Mouse (Mus musculus): ENCODE results near the gene Abl1. TPM values are rescaled to one million over a fixed set of nuclear protein-coding genes. Genes with fewer than 3 reads are reported as not detected.
A peak's percentile ranks its signal among the peaks of the same experiment; 100 is the strongest.

Abl1 gene
- total RNA-seq, 2 experiments from 2014 or later, result 39.2 to 51.8 TPM

DNA sequence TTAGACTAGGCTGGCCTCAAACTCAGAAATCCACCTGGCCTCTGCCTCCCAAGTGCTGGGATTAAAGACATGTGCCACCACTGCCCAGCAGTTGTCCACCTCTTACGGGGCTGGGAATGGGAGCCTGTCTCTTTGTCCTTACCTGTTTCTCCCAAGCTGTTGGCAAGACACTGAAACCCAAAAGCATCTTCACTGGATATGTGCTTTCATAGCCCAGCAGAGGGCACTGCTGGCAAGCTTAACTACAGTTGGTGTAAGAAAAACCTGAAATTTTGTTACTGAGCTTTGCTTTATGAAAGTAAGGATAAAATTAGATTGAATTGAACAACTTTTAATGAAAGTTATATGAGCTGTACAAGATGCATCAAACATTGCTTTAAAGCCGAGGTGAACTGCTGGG, 4.5 kb upstream of the Abl1 start:
- DNase-seq, result peak; percentile 61

DNA sequence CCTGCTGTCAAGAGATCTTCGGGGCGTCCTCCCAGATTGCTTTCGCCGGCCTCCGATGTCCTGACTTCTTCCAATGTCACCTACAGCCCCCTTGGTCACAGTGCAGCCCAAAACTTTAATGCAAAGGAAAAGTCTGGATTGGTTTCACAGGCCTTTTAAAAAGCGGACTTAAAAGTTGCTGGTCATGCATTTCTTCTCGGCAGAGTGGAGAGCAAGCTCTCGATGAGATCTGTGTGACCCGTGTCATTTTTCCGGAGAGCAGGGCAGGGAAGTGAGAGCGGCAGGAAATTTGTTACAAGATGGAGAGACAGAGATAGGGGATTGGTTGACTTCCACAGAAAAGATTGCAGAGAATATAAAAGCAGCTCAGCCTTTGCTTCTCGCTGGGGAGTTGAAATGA, 869 bp downstream of the Abl1 start:
- DNase-seq, result no peak

DNA sequence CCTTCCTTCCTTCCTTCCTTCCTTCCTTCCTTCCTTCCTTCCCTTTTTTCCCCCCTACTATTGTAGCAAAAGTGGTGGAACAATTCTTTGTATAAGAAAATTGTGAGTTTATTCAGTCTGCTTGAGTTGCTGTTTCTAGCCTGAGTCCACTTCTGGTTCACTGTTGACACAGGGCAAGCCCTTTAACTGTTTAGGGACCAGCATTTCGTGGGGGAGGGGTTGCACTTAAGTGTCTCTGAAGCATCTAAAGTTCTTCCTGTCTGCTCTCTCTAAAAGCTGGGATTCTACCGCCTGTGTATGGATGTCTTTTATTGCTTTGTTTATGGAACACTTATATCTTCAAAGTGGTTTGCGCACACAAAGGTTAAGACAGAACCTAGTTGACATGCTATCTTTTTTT, 1.9 kb downstream of the Abl1 start:
- no peak for DNase-seq

DNA sequence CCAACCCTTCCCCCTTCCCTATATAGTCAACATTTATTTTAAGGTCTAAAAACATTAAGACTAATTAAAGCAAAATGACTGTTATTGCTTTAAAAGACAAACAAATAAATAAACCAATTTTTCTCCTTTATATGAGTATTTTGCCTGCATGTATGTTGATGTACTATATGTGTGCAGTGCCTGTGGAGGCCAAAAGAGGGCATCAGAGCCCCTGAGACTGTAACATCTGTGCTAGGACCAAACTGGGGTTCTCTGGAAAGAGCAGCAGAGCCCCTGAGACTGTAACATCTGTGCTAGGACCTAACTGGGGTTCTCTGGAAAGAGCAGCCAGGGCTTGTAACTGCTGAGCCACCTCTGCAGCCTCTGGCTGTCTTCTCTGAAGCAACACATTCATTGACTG, 10.0 kb downstream of the Abl1 start:
- no peak for DNase-seq

DNA sequence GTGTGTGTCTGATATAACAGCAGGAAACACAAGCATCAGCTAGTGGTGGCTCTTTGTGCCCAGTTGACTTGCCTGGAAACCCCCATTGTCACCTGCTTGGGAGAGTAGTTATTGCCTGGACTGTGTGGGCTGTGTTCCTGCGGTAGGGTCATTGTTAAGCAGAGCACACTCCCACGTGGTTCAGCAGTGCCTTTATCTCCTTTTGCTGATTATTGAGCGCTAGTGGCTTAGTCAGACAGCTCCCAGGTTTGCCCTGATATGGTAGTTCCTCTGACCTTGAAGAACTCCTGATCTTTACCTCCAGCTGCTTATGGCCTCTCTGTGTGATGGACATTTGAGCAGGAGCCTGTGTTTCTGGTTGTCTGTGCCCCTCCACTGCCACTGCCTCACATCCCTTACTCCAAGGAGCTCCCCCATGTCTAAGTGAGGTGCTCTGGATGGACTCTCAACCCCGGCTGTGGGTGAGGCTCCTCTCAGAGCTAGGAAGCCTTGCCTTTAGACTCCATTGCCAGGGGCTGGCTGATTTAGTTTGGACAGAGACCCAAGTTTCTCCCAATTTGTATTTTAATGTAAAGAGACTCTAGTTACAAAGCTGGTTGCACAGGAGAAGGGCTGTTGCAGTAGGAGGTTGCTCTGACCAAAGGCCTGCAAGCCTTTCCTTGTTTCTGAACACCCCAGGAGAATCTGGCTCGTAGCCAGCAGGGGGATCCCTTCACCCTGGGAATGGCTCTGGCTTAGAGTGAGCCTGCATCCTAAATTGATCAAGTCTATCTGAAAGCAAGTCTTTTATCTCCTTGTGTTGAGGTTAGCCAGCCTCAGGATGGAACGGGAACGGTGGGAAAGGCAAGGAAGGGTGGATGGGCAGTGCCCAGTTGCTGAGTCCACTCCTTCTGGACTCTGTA, 12.6 kb downstream of the Abl1 start:
- DNase-seq, result no peak

DNA sequence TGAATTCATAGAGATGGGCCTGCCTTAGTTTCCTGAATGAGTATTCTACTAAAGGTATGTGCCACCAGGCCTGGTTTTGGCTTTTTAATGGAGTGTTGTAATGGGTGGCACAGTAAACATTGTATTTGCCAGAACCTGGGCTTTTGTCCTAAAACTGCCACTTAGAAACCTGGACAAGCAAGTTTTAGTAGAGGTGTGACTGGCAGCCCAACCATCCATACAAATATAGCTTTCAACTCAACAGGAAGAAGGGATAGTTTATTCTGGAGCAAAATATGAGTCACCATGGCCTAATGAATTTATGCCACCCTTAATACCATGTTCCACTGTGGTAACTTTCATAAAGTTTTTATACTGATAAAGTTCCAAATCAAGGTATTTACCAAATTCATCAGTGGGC, 15.1 kb downstream of the Abl1 start:
- no peak for DNase-seq

DNA sequence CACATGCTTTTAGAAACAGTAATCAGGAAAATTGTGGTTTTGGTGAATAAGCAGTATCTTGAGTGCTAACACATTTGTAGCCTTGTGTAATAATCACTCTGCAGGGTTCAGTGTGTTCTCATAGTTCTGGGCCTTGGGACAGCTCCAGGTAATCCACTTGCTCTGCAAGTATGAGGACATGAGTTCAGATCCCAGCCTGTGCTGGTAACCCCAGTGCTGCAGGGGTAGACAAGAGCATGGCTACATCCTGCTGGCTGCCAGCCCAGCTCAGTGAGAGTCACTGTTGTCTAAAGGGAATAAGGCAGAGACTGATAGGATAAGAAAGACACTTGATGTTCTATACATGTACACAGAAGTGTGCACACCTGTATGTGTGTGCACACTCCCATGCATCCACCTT, 17.7 kb downstream of the Abl1 start:
- DNase-seq, result no peak

DNA sequence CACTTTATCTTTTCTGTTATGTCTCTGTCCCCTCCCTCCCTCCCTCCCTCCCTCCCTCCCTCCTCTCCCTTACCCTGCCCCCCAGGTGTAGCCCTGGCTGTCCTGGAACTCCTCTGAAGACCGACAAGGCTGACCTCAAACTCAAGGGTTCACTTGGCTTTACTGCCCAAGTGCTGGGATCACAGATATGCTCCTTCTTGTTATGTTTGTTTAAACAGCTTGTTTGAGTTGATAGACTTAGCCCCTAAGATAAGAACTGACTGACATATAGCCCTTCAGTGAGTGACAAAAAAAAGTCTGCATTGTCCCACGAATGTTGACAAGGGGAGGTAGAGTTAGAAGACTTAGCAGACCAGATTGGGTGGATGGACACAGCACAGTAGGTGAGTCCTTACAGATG, 18.4 kb downstream of the Abl1 start:
- DNase-seq, result no peak

DNA sequence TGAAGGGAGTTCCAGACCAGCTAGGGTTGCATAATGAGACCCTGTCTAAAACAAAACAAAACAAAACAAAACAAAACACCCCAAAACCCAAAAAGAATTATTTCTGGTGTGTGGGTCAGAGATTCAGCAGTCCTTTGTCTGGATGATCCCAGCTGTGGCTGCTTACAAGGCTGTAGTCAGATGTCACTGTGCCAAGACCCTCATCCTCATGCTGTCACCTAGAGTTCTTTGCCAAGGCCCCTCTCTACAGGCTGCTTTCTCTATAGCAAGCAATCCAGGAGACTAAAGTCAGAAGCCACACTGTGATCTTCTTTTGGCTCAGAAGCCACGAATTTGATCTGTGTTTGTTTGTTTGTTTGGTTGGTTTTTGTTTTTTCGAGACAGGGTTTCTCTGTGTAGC, 24.5 kb downstream of the Abl1 start:
- DNase-seq, result no peak

DNA sequence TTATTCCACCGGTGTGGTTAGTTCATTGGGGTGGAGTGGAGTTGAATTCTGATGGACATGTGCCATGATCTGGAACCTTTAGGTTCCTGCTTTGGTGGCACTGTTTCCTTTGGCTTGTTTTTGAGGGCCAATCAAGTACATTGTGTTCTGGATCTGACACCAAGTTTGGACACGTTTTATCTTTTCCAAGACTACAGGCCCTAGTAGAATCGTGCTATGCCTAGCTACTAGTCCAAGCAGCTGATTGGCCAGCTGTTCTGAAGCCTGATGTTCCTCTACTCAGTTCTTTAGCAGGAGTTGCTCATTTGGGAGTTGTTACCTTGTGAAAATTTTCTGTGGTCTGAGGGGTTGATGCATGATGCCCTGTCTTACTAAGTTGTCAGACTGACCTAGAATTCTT, 25.6 kb downstream of the Abl1 start:
- no peak for DNase-seq

DNA sequence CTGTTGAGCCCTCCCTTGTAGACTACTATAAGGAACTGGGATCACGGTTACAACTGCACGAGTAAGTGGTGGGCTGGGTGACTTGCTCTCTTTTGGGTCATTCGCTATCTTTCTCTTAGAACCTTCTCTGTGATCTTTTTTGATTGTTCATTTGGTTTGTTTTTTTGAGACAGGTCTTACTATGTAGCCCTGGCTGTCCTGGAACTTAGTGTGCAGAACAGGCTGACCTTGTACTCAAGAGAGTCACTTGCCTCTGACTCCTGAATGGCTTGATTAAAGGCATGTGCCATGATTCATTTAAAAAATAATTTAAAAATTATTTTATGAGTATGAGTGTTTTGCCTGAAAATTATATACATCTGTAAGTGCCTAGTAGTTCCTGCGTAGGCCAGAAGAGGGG, 26.6 kb downstream of the Abl1 start:
- no peak for DNase-seq

DNA sequence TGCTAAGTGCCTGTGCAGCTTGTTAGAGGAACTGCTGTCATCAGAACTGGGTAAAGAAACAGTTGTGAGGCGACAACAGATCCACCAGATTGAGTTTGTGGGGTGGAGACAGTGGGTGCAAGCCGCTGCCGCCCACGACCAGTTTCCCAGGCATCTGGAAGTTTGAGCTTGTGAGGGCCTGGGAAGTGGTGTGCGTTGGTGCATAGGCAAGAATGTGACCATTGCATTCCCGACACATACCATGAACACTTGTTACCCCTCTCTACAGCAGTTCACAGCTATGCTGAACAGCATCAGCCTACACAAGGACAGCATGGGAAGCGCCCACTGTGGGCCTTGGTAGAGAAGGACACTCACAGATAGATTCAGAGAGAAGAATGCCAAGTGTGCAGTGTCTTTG, 27.8 kb downstream of the Abl1 start:
- DNase-seq, result no peak

DNA sequence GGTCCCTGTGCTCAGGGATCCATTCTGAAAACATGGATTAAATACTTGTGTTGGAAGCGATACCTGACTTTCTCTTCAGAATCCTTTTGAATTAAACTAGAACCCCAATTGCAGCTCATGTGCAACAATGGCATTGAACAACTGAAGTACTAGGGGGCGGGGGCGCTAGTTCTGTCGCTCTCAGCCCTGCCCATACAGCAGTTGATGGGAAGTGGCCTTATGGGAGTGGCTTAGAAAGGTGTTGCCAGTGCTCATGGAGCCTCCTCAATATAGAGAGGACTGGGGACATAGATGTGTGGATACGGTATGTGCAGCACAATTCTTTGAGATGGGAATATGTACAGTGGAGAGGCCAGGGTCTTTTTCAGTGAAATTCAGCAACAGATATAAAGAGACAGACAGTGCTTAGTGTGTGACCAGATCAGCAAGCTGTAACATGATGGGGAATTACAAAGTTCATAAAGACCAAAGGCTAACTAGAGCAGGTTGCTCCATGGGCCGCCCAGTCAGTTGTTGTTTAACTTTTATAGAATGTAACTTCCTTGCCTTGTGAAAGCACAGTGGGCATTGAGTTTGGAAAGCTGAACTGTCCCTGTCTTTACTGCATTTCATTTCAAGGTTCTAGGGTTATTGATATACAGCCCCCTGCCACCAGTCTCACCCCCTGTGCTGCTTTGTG, 31.2 kb downstream of the Abl1 start:
- DNase-seq, result no peak

DNA sequence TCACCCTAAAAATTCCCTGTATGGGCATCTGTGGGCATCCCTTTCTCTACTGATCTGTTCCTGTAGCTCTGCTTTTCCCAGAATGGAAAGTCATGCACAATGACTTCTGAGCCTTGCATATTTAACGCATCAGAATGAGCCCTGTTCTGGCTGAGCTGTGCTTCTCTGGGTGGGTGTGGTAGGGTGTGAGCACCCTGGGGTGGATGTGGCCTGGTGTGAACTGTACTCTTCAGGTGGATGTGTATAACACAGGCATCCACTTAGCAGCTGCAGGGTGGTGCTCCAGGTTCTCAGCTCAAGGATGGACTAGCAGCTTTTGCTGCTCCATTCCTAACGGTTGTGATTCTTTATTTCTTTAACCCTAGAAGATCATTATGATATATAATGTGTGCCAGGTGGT, 31.8 kb downstream of the Abl1 start:
- DNase-seq, result no peak

DNA sequence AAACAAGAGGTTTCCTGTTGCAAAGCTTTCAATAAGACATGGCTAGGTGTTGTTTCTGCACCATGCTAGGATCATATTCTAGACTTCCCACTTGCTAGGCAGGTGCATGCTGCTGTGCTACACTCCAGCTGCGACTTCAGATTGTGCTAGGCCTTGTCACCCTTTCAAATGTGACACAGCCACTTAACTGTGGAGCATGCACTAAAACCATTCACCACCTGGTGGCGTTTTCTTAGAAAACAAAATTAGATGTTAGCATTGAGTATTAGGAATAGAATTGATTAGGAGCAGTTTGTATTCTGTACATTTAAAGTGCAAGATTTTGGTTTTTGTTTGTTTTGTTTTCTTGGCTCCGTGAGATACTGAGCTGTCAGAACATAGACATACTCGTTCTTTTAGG, 32.6 kb downstream of the Abl1 start:
- no peak for DNase-seq

DNA sequence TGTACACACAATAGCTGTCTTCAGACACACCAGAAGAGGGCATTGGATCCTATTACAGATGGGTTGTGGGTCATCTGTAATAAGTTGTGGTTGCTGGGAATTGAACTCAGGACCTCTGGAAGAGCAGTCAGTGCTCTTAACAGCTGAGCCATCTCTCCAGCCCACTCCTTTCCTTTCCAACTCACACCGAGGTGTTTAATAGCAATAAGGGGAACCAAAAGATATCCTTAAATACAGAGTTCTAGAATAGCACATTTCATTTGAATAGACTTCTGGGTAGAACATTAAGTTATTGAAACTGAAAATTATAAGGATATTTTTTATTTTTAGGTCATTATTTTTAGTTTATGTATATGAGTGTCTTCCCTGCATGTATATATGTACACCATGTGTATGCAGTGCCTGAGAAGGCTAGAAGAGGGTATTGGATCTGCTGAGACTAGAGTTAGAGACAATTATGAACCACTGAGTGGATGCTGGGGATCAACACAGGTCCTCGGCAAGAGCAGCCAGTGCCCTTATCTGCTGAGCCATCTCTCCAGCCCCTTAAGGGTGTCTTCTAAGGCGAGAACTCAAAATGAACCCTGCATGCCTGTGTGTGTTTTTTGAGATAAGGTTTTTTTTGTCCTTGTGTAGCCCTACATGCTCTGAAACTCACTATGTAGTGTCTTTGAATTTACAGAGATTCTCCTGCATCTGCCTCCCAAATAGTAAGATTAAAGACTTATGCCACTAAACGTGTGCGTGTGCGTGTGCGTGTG, 36.7 kb downstream of the Abl1 start:
- DNase-seq, result no peak

DNA sequence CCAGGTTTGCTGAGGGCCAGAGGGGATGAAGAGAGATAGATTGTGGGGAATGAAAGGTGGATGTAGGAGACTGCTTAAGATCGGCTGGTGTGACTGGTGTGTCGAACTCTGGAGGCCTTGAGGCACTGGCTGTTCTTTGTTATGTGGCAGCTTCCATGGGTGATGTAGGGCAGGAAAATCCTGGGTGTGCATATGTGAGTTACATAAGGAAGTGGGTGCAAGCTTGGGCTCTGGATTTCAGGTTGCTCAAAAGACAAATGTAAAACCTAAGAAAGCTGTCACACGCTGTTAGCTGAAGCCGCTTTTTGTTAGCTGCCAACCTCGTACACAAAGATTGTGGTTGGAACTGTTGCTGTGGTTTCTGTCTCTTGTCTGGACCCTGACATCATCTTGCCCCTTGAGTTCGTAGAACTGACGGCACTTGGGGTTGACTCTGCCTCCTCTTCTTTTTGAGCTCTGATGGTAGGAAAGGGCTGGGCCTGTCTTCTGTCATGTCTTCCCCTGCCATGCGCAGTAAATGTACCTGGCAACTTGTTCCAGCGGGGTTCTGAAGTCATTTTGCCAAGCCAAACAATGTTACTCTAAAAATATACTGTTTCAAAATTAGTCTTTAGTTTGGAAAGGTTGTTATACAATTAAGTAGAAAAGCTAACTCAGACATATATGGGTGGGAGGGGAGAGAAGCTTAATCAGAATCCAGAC, 39.6 kb downstream of the Abl1 start:
- no peak for DNase-seq

DNA sequence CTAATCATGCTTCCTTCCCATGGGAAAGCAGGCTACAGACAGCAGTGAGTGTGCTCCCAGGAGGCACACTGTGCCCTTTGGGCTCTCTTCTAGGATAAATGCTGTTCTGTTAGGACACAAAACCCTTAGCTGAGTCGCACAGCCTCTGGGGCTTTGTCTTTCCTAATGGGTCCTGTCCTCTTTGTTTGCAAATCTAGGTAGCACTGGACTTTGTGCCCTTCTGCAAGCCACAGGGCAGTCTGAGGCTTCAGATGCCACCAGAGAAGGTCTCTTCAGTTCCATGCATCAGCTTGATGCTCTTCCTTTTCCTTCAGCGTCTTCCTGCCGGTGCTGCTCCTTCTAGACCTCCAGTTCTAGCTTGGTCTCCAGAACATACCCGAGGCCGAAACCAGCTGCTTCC, 42.5 kb downstream of the Abl1 start:
- no peak for DNase-seq

DNA sequence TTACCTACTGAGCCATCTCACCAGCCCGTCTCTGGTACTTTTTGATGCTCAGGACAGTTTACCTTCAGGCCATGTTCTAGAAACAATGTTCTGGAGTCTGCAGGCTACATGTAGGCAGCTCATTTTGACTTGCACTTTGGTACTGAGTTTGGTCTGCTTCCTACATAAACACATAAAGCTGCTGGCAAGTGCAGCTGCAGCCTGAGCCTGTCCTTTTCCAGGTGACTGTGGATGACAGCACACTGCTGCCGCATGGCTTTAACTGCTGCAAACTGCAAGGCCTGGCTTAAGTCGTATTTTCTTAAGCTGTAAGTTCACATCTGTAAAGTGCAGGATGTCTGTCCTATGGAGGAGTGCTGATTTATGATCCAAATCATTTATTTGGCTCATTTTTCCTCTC, 44.3 kb downstream of the Abl1 start:
- DNase-seq, result no peak

DNA sequence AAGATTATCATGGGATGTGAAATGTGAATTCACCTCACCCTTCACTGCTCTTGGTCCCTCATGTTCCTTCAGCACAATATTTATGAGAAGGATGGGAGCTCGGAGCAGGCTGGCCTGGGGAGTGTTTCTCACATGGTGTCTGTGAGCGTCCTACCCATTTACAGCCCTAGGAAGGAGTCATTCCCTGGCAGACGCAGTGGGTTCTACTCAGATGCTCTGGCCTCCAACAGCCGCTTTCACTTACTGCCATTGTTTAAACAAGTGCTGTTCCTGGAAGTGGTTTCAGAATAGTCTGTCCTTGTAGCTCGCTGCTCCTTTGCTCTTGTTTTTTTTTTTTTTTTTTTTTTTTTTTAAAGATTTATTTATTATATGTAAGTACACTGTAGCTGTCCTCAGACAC, 45.4 kb downstream of the Abl1 start:
- DNase-seq, result no peak

DNA sequence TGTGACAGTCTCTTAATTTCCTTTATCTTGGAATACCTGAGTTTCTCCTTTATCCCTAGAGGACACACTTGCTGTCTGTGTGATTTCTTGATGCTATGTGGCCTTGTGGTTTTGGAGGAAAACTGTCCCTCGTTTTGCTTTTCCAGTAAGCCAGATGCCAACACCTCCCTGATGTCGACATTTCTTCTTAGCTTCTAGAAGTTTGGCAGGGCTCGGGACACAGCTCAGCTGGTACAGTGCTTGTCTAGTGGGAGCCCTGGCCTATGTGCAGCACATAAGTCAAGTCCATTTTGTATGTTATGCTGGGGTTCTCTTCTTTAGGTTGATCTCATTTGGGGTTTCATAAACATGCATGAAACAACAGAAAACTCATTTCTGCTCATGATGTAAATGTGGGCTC, 50.9 kb downstream of the Abl1 start:
- no peak for DNase-seq

DNA sequence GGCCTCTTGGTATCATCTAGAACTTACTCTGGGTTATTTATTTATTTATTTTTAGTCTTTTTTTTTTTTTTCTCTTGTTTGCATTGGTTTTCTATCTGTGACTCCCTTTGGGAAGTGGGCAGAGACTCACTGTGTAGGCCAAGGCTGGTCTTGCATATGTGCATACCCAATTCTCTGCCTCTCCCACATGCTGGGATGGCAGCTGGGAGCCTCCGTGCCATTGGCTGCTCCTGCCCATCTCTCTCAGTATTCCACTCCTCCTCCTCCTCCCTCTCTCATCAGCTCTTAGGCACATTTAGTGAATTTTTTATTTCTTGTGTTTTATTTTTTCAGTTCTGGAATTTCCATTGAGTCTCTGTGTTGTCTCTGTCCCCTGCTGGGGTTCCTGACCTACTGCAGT, 53.6 kb downstream of the Abl1 start:
- no peak for DNase-seq

DNA sequence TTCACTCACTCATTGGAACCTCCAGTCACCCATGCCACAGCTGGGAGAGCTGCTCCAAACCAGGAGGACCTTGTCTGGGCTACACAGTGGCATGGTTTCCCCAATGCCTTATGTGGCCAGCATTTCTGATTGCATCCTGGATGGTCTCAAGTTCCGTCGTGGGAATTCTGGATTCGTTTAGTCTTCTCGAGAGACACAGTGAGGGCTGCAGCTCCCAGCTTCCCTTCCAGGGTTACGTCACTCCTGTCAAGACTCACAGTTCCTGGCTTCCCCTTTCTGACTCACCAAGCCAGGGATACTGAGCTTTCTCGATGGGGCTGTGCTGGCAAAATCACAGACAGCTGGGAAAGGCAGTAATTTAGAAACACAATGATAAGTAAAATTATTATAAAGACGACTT, 54.0 kb downstream of the Abl1 start:
- no peak for DNase-seq
